Mouse (Mus musculus) brown adipose tissue, adult 24 weeks (tissue): ENCODE data around the gene Gm20388. TPM values are rescaled to one million over a fixed set of nuclear protein-coding genes. Genes with fewer than 3 reads are reported as not detected.
A peak's percentile ranks its signal among the peaks of the same experiment; 100 is the strongest.
"Not testable (repeated sequence)": the region's sequence is repeated elsewhere in the genome, so short reads cannot be mapped to it uniquely, and the experiment has no call there.

Experiments used
- H3K27ac ChIP-seq: fragments of 200-500 bp; replicated peaks from 2 replicates; pipeline ENCODE4 v1.5.1; 2012; ENCODE audit warnings: low read depth, mild to moderate bottlenecking, low read length
- H3K4me1 ChIP-seq: fragments of 200-500 bp; 2 replicates; pipeline ENCODE4 v1.6.1; 2012; ENCODE audit warnings: low read length, mixed read lengths; ENCODE audit not compliant: control insufficient read depth, insufficient read depth, insufficient read length
- H3K4me3 ChIP-seq: fragments of 200-500 bp; 2 replicates; pipeline ENCODE4 v1.5.1; 2012; ENCODE audit warnings: low read depth, mild to moderate bottlenecking, low read length, moderate library complexity; ENCODE audit not compliant: insufficient read depth
- polyA plus RNA-seq: library from polyadenylated mRNA; stranded (reverse); fragments of >200 nt; gene quantifications from 2 replicates; pipeline ENCODE4 v1.2.4, GENCODE M21; 2012; ENCODE audit not compliant: missing spikeins, insufficient read depth, insufficient read length

Gene Gm20388
- polyA plus RNA-seq, 1 experiment = 44.7 TPM

DNA sequence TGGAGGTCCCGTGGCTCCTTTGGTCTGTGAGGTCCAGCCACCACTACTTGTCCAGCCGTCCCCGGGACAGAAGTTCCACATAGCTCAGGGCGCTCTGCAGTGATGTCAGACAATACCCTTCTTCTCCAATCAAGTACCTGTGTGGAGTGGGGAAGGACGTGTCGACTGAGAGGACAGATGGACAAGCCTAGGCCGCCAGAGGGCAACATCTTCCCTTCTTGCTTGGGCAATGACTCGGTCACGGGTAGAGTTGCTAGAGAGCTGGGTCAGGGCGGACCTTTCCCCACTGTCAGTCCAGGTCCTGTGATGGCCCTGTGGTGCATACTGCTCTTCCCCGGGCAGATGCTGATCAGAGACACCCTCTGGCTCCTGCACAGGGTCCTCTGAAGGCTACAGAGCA is 3332.4 kb downstream of the Gm20388 start:
- H3K4me3 ChIP-seq = no peak overlapping the region
- no peaks in the 10 kb centered on the region for H3K4me1 ChIP-seq
- H3K27ac ChIP-seq = no peak overlapping the region

DNA sequence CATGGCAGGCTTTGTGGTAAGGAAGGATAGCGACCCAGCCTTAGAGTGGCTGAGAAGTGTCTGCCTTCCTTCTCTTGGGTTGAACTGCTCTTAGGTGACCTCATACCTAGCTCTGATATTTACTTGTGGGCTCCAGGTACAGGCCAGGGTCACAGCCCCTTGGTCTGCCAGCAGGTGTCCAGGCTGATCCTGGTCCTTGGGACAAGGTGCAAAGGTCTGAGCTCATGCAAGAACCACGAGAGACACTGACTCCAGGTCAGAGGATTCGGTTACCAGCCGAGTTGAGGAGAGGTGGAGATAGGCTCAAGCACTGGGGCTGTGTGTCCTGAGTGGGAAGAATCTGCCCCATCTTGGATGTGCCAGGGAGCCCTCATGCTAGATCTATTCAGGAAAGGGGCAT is 3333.7 kb downstream of the Gm20388 start:
- no peaks in the 10 kb centered on the region for H3K4me1 ChIP-seq
- H3K4me3 ChIP-seq = no peak overlapping the region
- H3K27ac ChIP-seq = no peak overlapping the region

DNA sequence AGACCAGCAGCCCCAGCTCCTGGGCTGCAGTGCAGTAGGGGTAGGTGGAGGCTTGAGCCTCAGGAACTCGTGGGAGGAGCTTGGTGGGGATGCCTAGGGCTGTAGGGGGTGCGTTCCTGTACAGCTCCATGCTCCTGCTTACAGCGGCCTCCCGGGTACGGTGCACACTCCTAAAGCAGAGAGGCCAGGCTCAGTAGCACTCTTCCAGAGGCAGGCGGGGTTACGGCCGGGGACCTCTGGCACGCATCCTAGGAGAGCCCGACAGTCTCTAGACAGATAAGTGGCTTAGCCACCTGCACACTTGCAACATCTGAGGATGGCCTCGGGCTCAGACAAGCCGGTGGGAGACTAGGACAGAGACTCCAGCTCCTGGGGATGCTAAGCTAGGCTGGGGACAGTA is 3334.9 kb downstream of the Gm20388 start:
- H3K4me1 ChIP-seq = no peaks in the 10 kb centered on the region
- no peak overlapping the region for H3K4me3 ChIP-seq
- H3K27ac ChIP-seq = no peak overlapping the region

DNA sequence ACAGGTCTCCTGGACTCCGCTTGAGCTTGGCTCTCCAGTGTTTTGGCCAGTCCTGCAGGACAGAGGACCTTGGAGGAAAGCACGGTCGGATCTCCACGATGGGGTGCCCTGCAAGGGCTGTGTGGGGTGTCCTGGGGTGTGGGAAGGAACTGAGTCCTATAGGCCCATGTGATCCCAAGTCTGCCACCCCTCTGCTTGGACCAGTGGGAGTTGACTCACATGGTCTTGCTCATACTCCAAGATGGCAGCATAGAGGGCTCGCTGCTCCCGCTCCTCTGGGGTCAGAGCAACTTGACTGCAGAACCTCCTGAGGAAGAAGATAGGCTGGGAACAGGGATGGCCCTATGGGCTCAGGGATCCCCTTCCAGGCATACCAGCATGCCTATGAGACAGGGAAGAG is 3337.1 kb downstream of the Gm20388 start:
- Histone ChIP-seq H3K4me3 (no peak overlapping the region), H3K27ac (no peak overlapping the region), H3K4me1 (no peaks in the 10 kb centered on the region)

- H3K4me3 ChIP-seq = no peak overlapping the region
- no peaks in the 10 kb centered on the region for H3K4me1 ChIP-seq
- H3K27ac ChIP-seq = no peak overlapping the region
These were observed 3338.0 kb downstream of the Gm20388 start for GRCm38 (mm10) chr8:123248596-123248995.

DNA sequence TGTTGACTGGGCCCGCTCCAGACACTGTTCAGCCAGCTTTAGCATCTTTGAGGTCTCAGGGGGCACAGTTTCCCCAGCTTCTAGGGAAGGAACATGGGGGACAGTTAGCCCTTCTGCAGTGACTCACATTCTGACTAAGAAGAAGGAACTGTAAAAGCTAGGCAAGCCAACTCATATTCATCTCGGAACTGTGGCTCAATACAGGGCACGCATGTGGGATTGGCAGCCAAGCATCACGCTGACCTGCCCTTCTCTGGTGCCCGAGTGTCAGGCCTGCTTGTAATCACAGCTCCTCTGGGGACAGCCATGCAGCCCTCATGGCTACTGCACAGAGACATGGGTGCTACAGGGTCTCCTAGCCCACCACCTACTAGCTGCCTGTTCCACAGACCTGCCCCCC is 3340.3 kb downstream of the Gm20388 start:
- H3K4me1 ChIP-seq = peaks cover 5% of the 10 kb centered on the region; the same call in 1 of the 2 replicates
- H3K4me3 ChIP-seq = no peak overlapping the region
- no peak overlapping the region for H3K27ac ChIP-seq

- Histone ChIP-seq H3K27ac (0 out of 2 replicates have a peak overlapping the region, but pooled peaks have one; percentile 21), H3K4me3 (peak overlapping the region; percentile 89), H3K4me1 (peaks cover 8% of the 10 kb centered on the region; the same call in 1 of the 2 replicates)
These were observed 3342.3 kb downstream of the Gm20388 start for GRCm38 (mm10) chr8:123252925-123253324.

DNA sequence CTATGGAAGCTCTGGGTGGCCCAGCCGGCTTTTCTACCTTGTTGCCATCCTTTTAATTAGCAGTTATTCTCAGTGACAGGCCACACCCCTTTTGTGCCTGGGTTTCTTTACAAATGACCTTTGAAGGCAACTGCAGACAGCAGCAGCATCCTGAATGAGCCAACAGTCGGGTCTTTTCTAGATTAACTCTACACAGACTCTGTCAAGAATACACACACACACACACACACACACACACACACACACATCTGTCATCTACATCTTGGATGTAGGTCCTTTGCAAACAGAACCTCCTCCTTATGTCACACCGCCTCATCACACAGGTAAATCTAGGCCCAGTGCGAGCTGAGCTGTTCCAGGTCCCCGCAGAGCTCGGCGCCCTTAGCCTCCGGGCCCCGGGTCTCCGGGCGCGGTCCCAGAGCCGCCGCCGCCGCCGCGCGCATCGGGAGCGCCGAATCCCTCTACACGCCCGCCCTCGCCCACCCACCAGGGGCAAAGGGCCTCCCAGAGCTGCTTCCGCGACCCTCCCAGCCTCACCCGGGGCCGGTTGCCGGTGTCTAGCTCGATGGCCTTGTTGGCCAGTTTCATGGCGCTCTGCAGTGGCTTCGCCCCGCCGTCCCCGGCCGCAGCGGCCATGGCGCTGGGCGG is 3342.9 kb downstream of the Gm20388 start:
- Histone ChIP-seq H3K4me1 (peaks cover 8% of the 10 kb centered on the region; the same call in 1 of the 2 replicates), H3K27ac (peak overlapping the region; percentile 59)

DNA sequence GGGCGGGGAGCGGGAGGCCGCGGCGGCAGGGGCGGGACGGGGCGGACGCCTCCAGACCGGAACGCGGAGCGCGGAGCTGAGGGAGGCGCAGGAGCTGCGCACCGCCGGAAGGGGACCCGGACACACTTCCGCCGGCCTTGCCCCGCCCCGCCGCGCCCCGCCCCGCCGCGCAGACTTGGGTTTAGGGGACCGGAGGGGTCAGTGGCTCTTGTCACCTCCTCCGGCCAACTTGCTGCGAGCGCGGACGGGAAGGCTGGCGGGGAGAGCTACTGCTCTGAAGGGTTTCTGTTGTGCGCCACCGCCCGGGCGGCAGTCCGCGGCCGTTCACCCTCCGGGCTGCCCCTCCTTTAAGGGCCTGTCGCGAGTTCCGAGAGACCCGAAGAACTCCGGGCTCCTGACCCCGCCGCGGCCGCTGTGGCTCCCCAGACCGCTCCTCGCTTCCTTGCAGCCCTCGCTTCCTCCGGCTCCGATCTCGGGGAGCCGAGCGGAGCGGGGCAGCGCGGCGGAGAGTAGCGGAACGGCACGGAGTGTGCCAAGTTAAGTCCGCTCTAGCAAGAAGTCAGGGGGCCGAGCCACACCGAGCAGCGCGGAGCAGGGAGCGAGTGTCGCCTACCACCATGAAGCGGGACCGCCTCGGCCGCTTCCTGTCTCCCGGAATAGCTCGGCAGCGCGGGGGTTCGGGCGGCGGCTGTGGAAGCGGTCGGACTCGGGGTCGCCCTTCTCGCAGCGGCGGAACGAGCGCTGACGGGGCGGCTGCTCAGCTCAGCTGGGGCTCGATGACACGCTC is 3343.7 kb downstream of the Gm20388 start, which contains the start of the genes Zfp276 and Vps9d1:
Gene Zfp276, plus strand, starts transcription at position 97 of the 787 bp plus-strand sequence.
Gene Vps9d1, minus strand, starts transcription at position 250 of the 787 bp plus-strand sequence.
- Histone ChIP-seq H3K27ac (peak within 1 kb of the TSS; percentile 83), H3K4me3 (peak within 1 kb of the TSS; percentile 93), H3K4me1 (peaks cover 8% of the 10 kb centered on the region; the same call in 1 of the 2 replicates)

More for the DNA sequence above, 3342.9 kb downstream of the Gm20388 start:
- H3K4me3 ChIP-seq = peak overlapping the region; percentile 89

DNA sequence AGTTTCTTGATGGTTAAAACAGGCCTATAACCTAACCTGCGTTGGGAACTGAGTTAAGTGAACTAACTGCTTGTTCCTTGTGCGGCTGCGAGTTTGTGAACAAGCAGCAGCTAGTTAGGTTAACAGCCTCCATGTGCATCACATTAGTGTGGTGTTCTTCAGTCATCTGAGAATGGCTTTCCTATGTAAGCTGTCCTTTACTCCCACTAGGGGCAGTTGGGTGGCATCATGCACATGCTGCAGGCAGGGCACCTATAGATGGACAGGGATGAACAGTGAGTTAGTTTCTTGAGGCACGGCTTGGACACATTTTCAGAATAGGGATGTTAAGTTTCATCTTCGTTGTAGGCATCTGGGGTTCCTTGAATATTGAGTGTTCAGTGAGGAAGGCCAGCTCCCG is 3344.5 kb downstream of the Gm20388 start:
- H3K4me3 ChIP-seq = peak overlapping the region; percentile 93
- no peak overlapping the region for H3K27ac ChIP-seq
- H3K4me1 ChIP-seq = peaks cover 8% of the 10 kb centered on the region; the same call in 1 of the 2 replicates

DNA sequence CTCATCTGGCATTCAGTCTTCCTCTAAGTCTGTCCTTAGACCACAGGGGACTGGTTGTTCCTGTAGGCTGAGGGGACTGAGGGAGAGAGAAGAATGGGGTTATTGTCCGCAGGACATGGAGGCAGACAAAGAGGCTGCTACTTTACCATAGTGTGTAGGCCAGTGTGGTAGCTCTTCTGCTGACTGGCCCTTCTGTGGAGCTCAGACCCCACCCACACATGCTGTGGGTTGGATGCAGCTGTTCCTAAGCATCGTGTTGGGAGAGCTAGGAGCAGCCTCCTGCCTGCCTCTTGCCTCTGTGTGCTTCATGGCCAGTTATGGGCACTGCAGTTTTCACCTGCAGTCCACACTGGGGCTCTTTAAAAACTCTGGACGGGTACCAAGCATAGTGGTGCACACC is 3346.5 kb downstream of the Gm20388 start:
- Histone ChIP-seq H3K27ac (no peak overlapping the region), H3K4me3 (no peak overlapping the region), H3K4me1 (peaks cover 8% of the 10 kb centered on the region; the same call in 1 of the 2 replicates)

GRCm38 (mm10) chr8:123257593-123257992 is 3347.0 kb downstream of the Gm20388 start:
- H3K4me3 ChIP-seq, H3K4me1 ChIP-seq, H3K27ac ChIP-seq: not testable (repeated sequence)

GRCm38 (mm10) chr8:123267926-123268656 is 3357.4 kb downstream of the Gm20388 start:
- no peak overlapping the region for H3K4me3 ChIP-seq
- no peak overlapping the region for H3K27ac ChIP-seq
- H3K4me1 ChIP-seq = 0 out of 2 replicates have a peak, but pooled peaks cover 4% of the 10 kb centered on the region

- H3K4me3 ChIP-seq = no peak overlapping the region
These were observed 3360.5 kb downstream of the Gm20388 start for GRCm38 (mm10) chr8:123271147-123271546.

GRCm38 (mm10) chr8:123271901-123272300 is 3361.3 kb downstream of the Gm20388 start:
- H3K27ac ChIP-seq = no peak overlapping the region
- no peak overlapping the region for H3K4me3 ChIP-seq
- H3K4me1 ChIP-seq = 0 out of 2 replicates have a peak, but pooled peaks cover 4% of the 10 kb centered on the region

More at GRCm38 (mm10) chr8:123271147-123271546, 3360.5 kb downstream of the Gm20388 start:
- H3K27ac ChIP-seq = no peak overlapping the region
- H3K4me1 ChIP-seq = 0 out of 2 replicates have a peak, but pooled peaks cover 4% of the 10 kb centered on the region
